Mouse (Mus musculus) gonadal fat pad, adult 2 months (tissue): ENCODE measurements around the gene Szrd1. TPM values are rescaled to one million over a fixed set of nuclear protein-coding genes. Genes with fewer than 3 reads are reported as not detected.

Experiments
- DNase-seq: peaks from one replicate; pipeline ENCODE4 v3.0.0-alpha.2; 2012; ENCODE audit warnings: low read depth
- polyA plus RNA-seq: library from polyadenylated mRNA; depleted of rRNA; stranded (reverse); fragments of >200 nt; gene quantifications from 2 replicates; pipeline ENCODE4 v1.2.3, GENCODE M21; 2012; rRNA removed

Gene Szrd1
- polyA plus RNA-seq, 1 experiment = 28.3 TPM

GRCm38 (mm10) chr4:141067516-141068046 is 72.0 kb downstream of the Szrd1 start:
- no peak for DNase-seq

GRCm38 (mm10) chr4:141066709-141067515 is 72.7 kb downstream of the Szrd1 start:
- no peak for DNase-seq

- DNase-seq = no peak
These were observed 74.5 kb downstream of the Szrd1 start for GRCm38 (mm10) chr4:141065123-141065522.

GRCm38 (mm10) chr4:141064104-141064659 is 75.4 kb downstream of the Szrd1 start:
- DNase-seq = no peak

Other genes with a start within 250 kb of the Szrd1 start
- 25.1 and 45.2 TPM in 2 replicates for gene Padi2, start 233.4 kb downstream of the Szrd1 start, polyA plus RNA-seq
- gene Sdhb, start 178.6 kb downstream of the Szrd1 start, polyA plus RNA-seq = 143 and 165 TPM in 2 replicates
- 70.8 and 80.3 TPM in 2 replicates for gene Atp13a2, start 152.9 kb downstream of the Szrd1 start, polyA plus RNA-seq
- gene Mfap2, start 129.4 kb downstream of the Szrd1 start, polyA plus RNA-seq = 36.9 and 47.1 TPM in 2 replicates
- 17.6 and 18.9 TPM in 2 replicates for gene Crocc, start 79.2 kb downstream of the Szrd1 start, polyA plus RNA-seq
- gene Necap2, start 61.4 kb downstream of the Szrd1 start, polyA plus RNA-seq = 54.7 and 68.5 TPM in 2 replicates
- 1.5 and 2.7 TPM in 2 replicates for gene Spata21, start 51.4 kb downstream of the Szrd1 start, polyA plus RNA-seq
- 12.5 and 14.5 TPM in 2 replicates for gene Fbxo42, start 8.1 kb upstream of the Szrd1 start, polyA plus RNA-seq
- gene Rsg1, start 74.2 kb upstream of the Szrd1 start, polyA plus RNA-seq = 1.2 and 1.7 TPM in 2 replicates
- gene Arhgef19, start 99.7 kb upstream of the Szrd1 start, polyA plus RNA-seq = 4.5 and 4.6 TPM in 2 replicates
- gene Epha2, start 161.5 kb upstream of the Szrd1 start, polyA plus RNA-seq = 5.9 and 8.3 TPM in 2 replicates
- gene Fam131c, start 228.4 kb upstream of the Szrd1 start, polyA plus RNA-seq = 1.2 and 1.3 TPM in 2 replicates